ENCODE assay signal across 13 mouse cellular contexts in genomic region chr2:61020791-61021190, GRCm38 (mm10).
"Had no signal": no experiment of that assay in that cellular context is flagged by ENCODE, and none has a peak within 500 bp of the region (broad histone marks: within the 10 kb centered on the region; RNA-seq: fewer than 3 reads in every experiment).

No protein-coding gene starts in this region.

- H3K27me3 ChIP-seq: limb, embryonic 12.5 days; liver, embryonic 13.5 days; midbrain, embryonic 15.5 days; neural tube, embryonic 13.5 days; stomach, embryonic 15.5 days had no signal

- H3K27ac ChIP-seq: hindbrain, postnatal 0 days; layer of hippocampus, adult 2 months; limb, embryonic 12.5 days; liver, embryonic 13.5 days; midbrain, embryonic 15.5 days; neural tube, embryonic 13.5 days; stomach, embryonic 15.5 days had no signal

- DNase-seq: liver; liver, embryonic 13.5 days; liver, postnatal 0 days; retina, postnatal 1 day; right cerebral cortex, postnatal 4 days; thymus, adult 2 months; thymus, postnatal 25 days had no signal

- H3K4me2 ChIP-seq: limb, embryonic 12.5 days; liver, embryonic 13.5 days; midbrain, embryonic 15.5 days; neural tube, embryonic 13.5 days; stomach, embryonic 15.5 days had no signal

- H3K4me1 ChIP-seq: limb, embryonic 12.5 days; liver, embryonic 13.5 days; midbrain, embryonic 15.5 days; neural tube, embryonic 13.5 days; stomach, embryonic 15.5 days had no signal

- ATAC-seq: hindbrain, postnatal 0 days; liver, postnatal 0 days; midbrain, embryonic 15.5 days had no signal

- H3K9me3 ChIP-seq: midbrain, embryonic 15.5 days; neural tube, embryonic 13.5 days; stomach, embryonic 15.5 days had no signal

- H3K9ac ChIP-seq: limb, embryonic 12.5 days; liver, embryonic 13.5 days; liver, postnatal 0 days; midbrain, embryonic 15.5 days; neural tube, embryonic 13.5 days; stomach, embryonic 15.5 days had no signal

- H3K36me3 ChIP-seq: limb, embryonic 12.5 days; liver, embryonic 13.5 days; midbrain, embryonic 15.5 days; neural tube, embryonic 13.5 days; stomach, embryonic 15.5 days had no signal

- H3K4me3 ChIP-seq: layer of hippocampus, adult 2 months; limb, embryonic 12.5 days; liver, embryonic 13.5 days; midbrain, embryonic 15.5 days; neural tube, embryonic 13.5 days; stomach, embryonic 15.5 days had no signal
